Mouse (Mus musculus): ENCODE data around the gene Rpl7l1. TPM values are rescaled to one million over a fixed set of nuclear protein-coding genes. Genes with fewer than 3 reads are reported as not detected.
A peak's percentile ranks its signal among the peaks of the same experiment; 100 is the strongest.

The Rpl7l1 gene
- total RNA-seq, 2 experiments from 2014 or later: 48.2 to 53.2 TPM

DNA sequence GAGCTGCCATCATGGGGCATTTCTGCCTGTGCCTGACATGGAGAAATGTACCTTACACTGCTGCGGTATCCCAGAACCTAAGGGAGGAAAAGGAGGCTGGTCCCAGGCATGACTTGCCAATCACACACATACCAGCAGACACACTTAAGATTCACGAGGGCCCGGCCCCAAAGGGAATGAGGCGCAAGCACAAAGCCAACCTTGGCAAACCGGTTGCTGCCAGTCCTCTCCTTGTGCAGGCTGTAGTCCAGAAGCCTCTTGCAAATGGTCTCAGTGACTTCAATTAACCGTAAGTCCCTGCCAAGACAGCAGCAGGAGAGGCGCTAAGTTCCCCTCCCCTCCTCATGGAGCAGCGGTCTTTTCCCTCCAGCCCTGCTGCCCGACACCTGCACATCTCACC lies 39.5 kb downstream of the Rpl7l1 start:
- DNase-seq (ENCODE audit: low spot score in 2 of 2): no peak

DNA sequence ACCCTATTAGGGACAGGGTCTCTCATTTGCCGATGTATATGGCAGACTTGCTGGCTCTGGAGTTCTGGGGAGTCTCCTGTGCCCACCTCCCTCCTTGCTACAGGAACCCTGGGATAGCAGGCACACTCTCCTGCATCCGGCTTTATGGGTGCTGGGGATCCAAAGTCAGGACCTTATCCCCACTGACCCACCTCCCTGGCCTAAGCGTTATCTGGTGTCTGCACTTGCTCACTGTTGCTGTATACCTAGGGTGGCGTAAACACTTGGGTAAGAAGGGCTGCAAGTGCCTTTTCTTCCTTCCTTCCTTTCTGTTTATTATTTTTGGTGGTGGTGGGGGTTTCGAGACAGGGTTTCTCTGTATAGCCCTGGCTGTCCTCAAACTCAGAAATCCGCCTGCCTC lies 41.2 kb downstream of the Rpl7l1 start:
- no peak for DNase-seq (ENCODE audit: low spot score in 2 of 2)

DNA sequence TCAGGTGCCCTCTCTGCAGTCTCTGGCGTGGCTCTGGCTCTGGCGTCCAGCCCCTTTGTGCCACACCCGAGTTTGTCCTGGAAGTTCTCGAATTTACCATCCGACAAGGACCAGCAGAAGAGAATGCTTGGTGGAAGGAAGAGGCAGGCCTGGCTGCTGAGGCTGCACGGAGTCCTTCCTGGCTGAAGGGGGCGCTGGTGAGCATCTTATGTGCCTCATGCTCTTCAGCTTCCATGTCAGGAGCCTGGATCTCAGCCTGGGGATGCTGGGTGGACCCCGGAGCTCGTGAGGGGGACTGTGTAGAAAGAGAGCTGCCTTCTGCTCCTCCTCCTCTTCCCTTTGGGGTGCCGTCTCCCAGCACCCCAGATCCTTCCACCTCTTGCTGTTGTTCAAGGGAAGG lies 46.3 kb downstream of the Rpl7l1 start:
- peak; percentile 25 to 43 for DNase-seq (ENCODE audit: low spot score in 2 of 2)

DNA sequence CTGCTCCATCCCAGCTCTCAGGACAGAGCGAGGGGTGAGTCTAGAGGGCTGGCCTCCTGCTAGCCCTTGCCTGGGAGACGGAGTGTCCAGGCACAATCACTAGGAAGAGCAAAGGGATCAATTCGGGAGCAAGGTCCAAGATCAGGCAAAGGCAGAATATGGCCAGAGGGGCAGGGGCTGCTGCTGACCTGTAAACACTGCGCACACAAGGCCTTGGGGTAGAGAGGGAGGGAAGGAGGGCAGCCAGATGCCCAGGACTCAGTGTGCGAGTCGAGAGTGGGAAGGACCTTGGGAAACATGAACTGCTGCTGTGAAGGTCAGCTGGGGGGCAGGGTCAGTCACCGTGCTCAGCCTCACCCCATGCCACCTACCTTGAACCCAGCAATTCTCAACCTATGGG lies 47.2 kb downstream of the Rpl7l1 start:
- DNase-seq (ENCODE audit: low spot score in 2 of 2): no peak

DNA sequence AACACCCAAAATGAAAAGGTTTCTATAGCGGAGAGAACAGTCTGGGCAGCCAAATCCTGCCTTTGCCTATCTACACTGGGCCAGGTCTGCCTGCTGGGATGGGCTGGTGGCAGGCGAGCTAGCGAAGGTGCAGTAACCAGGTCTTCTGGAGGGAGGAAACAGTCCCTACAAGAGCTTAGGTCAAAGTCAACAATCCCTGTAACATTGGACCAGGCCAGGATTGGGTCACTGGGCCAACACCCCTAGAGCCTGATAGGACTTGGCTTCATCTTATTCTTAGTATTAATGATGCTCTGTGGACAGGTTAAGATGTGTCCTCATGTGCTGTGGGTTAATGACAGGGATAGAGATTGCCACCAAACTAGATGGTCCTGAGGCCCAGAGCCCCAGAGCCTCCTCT lies 48.4 kb downstream of the Rpl7l1 start:
- no peak for DNase-seq (ENCODE audit: low spot score in 2 of 2)

DNA sequence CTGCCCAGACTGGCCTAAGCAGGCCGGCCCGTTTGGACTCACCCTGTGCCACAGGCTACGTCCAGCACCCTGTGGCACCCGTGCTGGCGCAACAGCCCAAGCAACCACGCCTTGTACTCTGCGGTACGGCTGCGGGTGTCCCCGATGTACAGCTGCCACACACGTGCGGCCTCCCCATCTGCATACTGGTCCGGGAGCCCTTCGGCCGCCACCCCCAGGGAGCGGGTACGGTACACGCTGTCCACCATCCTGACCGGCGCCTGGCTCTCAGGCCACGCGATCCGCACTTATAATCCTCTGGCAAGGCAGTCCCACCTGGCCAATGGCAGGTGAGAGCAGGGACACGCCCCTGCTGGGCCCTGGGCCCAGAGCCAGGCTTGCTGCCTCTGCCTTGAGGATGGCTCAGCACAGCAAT lies 53.6 kb downstream of the Rpl7l1 start, which contains the start of gene Gnmt:
Gene Gnmt (minus strand): TSS at position 265 of the 415 bp plus-strand sequence.
- no peak for DNase-seq (ENCODE audit: low spot score in 2 of 2)

DNA sequence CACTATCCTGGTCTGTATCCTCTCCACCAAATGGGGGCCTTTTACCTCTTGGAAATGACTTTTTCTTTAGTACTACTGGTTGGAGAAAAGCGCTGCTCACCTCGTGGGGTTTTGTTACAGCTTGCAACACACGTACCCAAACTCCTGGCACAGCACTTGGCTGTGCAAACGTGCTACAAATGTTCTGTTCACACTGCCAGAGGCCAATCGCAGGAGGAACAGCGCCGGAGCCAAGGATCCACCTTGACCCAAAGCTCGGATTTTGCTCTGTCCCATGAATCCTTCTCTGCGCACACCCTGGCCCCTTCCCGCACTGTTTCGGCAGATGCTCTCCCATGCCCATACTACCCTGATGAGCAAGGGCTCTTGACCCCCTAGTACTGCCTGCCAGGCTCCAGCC lies 54.0 kb downstream of the Rpl7l1 start:
- no peak for DNase-seq (ENCODE audit: low spot score in 2 of 2)

DNA sequence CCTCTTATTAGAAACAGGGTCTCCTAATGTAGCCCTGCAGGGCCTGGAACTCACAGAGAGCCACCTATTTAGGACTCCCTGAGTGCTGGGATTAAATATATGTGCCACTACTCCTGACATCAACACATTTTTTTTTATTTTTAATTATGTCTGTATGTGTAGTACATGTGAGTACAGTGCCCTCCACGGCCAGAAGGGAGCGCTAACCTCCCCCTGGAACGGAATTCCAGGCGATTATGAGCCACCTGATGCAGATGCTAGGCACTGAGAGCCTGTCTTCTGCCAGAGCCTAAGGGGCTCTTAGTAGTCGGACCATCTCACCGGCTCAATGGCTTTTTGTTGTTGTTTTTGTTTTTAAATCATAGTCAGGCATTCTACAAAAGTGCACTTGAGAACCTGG lies 54.5 kb downstream of the Rpl7l1 start:
- no peak for DNase-seq (ENCODE audit: low spot score in 2 of 2)

DNA sequence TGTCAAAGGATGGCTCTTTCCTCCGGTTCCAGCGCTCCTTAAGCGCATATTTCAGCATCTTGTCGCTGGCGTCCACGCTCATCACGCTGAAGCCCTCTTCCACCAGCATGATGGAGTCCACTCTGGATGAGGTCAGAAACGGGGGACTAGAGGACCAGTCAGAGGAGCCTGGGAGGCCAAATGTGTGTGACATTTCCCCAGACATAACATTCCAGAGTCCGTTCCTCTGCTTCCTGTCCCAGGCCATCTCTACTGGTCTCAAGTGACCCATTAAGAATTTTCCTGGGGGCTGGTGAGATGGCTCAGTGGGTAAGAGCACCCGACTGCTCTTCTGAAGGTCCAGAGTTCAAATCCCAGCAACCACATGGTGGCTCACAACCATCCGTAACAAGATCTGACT lies 55.2 kb downstream of the Rpl7l1 start:
- no peak for DNase-seq (ENCODE audit: low spot score in 2 of 2)

DNA sequence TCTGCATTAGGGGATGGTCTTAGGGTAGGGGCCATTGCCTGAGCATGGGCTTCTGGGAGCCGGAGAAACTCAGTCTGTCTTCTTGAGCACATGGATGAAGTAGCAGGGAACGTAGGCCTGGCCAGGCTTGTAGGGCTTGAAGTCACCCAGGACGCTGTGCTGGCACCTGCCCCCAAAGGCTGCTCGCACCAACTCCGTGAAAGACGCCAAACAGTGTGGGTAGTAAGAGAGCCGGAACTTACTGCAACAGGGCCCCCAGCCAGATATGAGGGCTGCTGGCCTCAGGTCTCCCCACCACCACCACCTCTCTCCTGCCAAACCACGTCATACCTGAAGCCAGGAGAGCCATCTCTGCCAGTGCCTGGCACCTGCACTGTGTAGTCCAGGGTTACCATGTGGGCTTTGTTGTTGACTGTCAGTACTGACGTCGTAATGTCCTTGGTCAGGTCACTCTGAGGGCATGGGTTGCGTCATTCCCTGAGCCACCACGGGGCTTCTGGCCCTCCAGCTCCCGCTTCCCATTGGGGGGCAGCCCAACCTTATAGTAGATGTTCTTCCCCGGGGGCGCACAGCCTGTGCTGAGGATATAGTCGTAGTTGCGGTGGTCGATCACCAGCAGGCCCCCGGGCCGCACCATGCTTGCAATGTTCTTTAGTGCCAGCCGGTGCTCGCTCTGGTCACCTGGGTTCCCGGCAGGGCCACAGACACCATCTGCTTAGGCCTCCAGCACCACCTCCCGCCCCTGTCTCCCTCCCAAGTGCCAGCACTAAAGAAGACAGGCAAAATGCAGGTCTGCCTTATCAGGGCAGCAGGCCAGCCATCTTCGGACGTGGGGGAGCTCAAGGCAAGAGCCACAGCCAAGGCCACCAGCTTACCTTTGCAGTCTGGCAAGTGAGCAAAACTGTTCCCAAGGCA lies 56.5 kb downstream of the Rpl7l1 start:
- no peak for DNase-seq (ENCODE audit: low spot score in 2 of 2)

DNA sequence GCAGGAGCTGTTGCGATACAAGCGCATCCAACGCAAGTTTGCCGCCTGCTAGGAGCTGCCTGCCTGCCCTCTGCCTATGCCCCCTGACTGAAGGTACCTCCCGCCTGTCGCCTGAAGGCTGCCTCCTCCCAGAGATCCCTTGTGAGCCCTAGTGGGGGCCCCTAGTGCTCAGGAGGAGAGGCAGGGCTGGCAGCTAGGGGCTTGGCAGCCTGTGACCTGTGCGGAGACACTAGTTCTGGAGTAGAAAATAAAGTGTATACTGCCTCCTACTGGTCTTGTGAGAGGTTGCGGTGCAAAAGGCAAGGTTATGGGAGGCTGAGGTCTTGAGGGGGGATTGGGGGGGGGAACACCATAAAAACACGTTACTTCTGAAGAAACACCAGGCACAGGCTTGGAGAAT lies 57.2 kb downstream of the Rpl7l1 start:
- no peak for DNase-seq (ENCODE audit: low spot score in 2 of 2)

DNA sequence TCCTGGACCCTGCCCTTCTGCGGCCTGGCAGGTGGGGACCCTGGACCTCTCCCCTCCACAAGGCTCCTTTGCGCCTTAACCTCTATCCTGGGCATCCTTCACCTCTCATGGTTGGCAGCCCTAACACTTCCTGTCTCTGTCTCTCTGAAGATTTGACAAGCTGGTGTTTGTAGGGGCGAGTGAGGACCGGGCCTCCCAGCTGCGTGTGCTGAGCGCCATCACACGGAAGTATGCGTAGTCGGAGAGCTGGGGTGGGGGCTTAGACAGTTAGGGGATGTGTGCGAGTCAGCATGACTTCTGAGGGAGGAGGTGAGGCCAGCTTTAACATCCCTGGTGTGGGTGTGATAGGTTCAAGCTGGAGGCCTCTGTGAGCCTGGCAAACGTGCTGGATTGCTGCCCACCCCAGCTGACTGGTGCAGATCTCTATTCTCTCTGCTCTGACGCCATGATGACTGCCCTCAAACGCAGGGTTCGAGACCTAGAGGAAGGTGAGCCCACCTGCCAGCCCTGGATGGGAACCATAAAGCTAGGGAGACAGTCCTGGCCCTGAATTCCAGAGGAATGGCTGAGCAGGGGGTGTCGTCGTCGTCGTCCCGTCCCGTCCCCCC lies 57.9 kb downstream of the Rpl7l1 start:
- no peak for DNase-seq (ENCODE audit: low spot score in 2 of 2)

Other genes starting within 250 kb of the Rpl7l1 start
- 10 to 100 TPM; 61.0 to 64.5 TPM for gene Cul9, start 236.3 kb downstream of the Rpl7l1 start, total RNA-seq (2021)
- gene Srf, start 226.5 kb downstream of the Rpl7l1 start, total RNA-seq (2021): 10 to 100 TPM; 70.4 to 77.9 TPM
- gene Ptk7, start 153.2 kb downstream of the Rpl7l1 start, total RNA-seq (2021): 10 to 100 TPM in 1 of 2 experiments, 1 to 10 TPM in 1; 9.5 to 10.1 TPM
- gene Klc4, start 136.7 kb downstream of the Rpl7l1 start, total RNA-seq (2021): 10 to 100 TPM; 24.3 to 26.2 TPM
- gene Mrpl2, start 136.4 kb downstream of the Rpl7l1 start, total RNA-seq (2021): 10 to 100 TPM; 51.8 to 53.0 TPM
- gene Cul7, start 132.3 kb downstream of the Rpl7l1 start, total RNA-seq (2021): 10 to 100 TPM; 26.1 to 27.1 TPM
- gene Rrp36, start 108.3 kb downstream of the Rpl7l1 start, total RNA-seq (2021): 10 to 100 TPM; 17.1 to 17.2 TPM
- gene Mea1, start 103.9 kb downstream of the Rpl7l1 start, total RNA-seq (2021): 100 to 1,000 TPM; 120 to 125 TPM
- gene Klhdc3, start 101.8 kb downstream of the Rpl7l1 start, total RNA-seq (2021): 100 to 1,000 TPM; 190 to 207 TPM
- gene Ppp2r5d, start 77.6 kb downstream of the Rpl7l1 start, total RNA-seq (2021): 10 to 100 TPM; 81.5 to 89.3 TPM
- gene Pex6, start 71.2 kb downstream of the Rpl7l1 start, total RNA-seq (2021): 10 to 100 TPM; 50.8 to 58.9 TPM
- under 1 TPM in 1 of 2 experiments, not detected in 1; 0.84 TPM for gene Gnmt, start 53.5 kb downstream of the Rpl7l1 start, total RNA-seq (2021)
- gene Cnpy3, start 30.5 kb downstream of the Rpl7l1 start, total RNA-seq (2021): 10 to 100 TPM; 65.2 to 67.9 TPM
- under 1 TPM in 1 of 2 experiments, not detected in 1; 0.28 TPM for gene Ptcra, start 19.0 kb downstream of the Rpl7l1 start, total RNA-seq (2021)
- gene 2310039H08Rik, start 10.0 kb downstream of the Rpl7l1 start, total RNA-seq (2021): 1 to 10 TPM; 6.4 to 8.3 TPM
- 10 to 100 TPM; 53.2 to 58.9 TPM for gene Bicral, start 75.8 kb upstream of the Rpl7l1 start, total RNA-seq (2021)
- 10 to 100 TPM; 33.5 to 33.8 TPM for gene Tbcc, start 108.0 kb upstream of the Rpl7l1 start, total RNA-seq (2021)
- not detected for gene Prph2, start 127.8 kb upstream of the Rpl7l1 start, total RNA-seq (2021)
- 10 to 100 TPM; 54.7 to 55.3 TPM for gene Ubr2, start 227.9 kb upstream of the Rpl7l1 start, total RNA-seq (2021)